Mouse (Mus musculus) liver, embryonic 14.5 days (tissue): ENCODE results near the gene Fam19a4.

Source experiments
- CTCF ChIP-seq: IDR thresholded peaks from 2 replicates; pipeline ENCODE4 v1.5.1; 2016; ENCODE audit warnings: antibody characterized with exemption, low read depth, control low read depth
- EP300 ChIP-seq: IDR thresholded peaks from 2 replicates; pipeline ENCODE4 v1.6.1; 2016; ENCODE audit warnings: antibody characterized with exemption, low read depth

GRCm38 (mm10) chr6:97104264-97104852 lies 44.1 kb upstream of the Fam19a4 start:
- TF ChIP-seq CTCF = peak; percentile 60
- TF ChIP-seq EP300 = no peak
